Mouse (Mus musculus) heart, postnatal 0 days (tissue): ENCODE data around the gene Sh3bp5.

Experiments
- CTCF ChIP-seq: IDR thresholded peaks from 2 replicates; pipeline ENCODE4 v1.5.1; 2016; ENCODE audit warnings: antibody characterized with exemption, control low read depth, low read depth
- EP300 ChIP-seq: IDR thresholded peaks from 2 replicates; pipeline ENCODE4 v1.6.1; 2016; ENCODE audit warnings: antibody characterized with exemption, low read depth

GRCm38 (mm10) chr14:31313192-31313591 is 122.7 kb downstream of the Sh3bp5 start:
- TF ChIP-seq CTCF (no peak), EP300 (no peak)
